Mouse (Mus musculus): ENCODE results near the gene Nphp1. TPM values are rescaled to one million over a fixed set of nuclear protein-coding genes. Genes with fewer than 3 reads are reported as not detected.

Nphp1 gene
- polyA plus RNA-seq (2014; fragmentation: Nextera tagmentation; extraction: Ambion mirVana), result 10.8 and 17.2 TPM in 2 replicates

GRCm38 (mm10) chr2:127788440-127789116 lies at the start of gene Nphp1:
Gene Nphp1 (minus strand): TSS chr2:127788897.
- peak; percentile 80 for ATAC-seq (ENCODE audit: low FRiP score, low TSS enrichment)
- WGBS, result under 1% methylated on average over 40 of the region's 40 CpGs
- peaks cover 20% of the 10 kb centered on the region for H3K4me1 ChIP-seq (ENCODE audit: control insufficient read depth, insufficient read depth, low read length)

GRCm38 (mm10) chr2:127832833-127833190 lies 44.1 kb upstream of the Nphp1 start:
- 16% methylated on average over 2 of the region's 2 CpGs for WGBS

More at GRCm38 (mm10) chr2:127788440-127789116, at the start of gene Nphp1:
- H3K27me3 ChIP-seq (ENCODE audit: control insufficient read depth, insufficient read depth, low read length), result no peaks in the 10 kb centered on the region
- peak within 1 kb of the TSS; percentile 71 for H3K9ac ChIP-seq (replicated peaks; ENCODE audit: low read length)
- peak within 1 kb of the TSS; percentile 74 for H3K4me2 ChIP-seq (ENCODE audit: low read length)
- H3K9me3 ChIP-seq (ENCODE audit: control insufficient read depth, low read length), result no peaks in the 10 kb centered on the region
- H3K36me3 ChIP-seq (ENCODE audit: control insufficient read depth, insufficient read depth, low read length), result no peaks in the 10 kb centered on the region
- peak within 1 kb of the TSS; percentile 63; the same call in 1 of the 2 replicates for H3K27ac ChIP-seq (replicated peaks; ENCODE audit: low read depth, low read length)
- H3K4me3 ChIP-seq (replicated peaks; ENCODE audit: low read depth, low read length), result peak within 1 kb of the TSS; percentile 65
- DNase-seq, result peak; percentile 94

GRCm38 (mm10) chr2:127832103-127832832 lies 43.6 kb upstream of the Nphp1 start:
- no peak for DNase-seq
- Histone ChIP-seq H3K36me3 (ENCODE audit: control insufficient read depth, insufficient read depth, low read length) (0 out of 2 replicates have a peak, but pooled peaks cover 2% of the 10 kb centered on the region), H3K27ac (replicated peaks; ENCODE audit: low read depth, low read length) (no peak overlapping the region), H3K27me3 (ENCODE audit: control insufficient read depth, insufficient read depth, low read length) (no peaks in the 10 kb centered on the region), H3K9ac (replicated peaks; ENCODE audit: low read length) (no peak overlapping the region; the same call in 1 of the 2 replicates), H3K4me3 (replicated peaks; ENCODE audit: low read depth, low read length) (peak overlapping the region; percentile 50), H3K9me3 (ENCODE audit: control insufficient read depth, low read length) (no peaks in the 10 kb centered on the region), H3K4me1 (ENCODE audit: control insufficient read depth, insufficient read depth, low read length) (no peaks in the 10 kb centered on the region), H3K4me2 (ENCODE audit: low read length) (peak overlapping the region; percentile 78)
- WGBS, result 41% methylated on average over 11 of the region's 11 CpGs
- peak; percentile 66 for ATAC-seq (ENCODE audit: low FRiP score, low TSS enrichment)

More at GRCm38 (mm10) chr2:127832833-127833190, 44.1 kb upstream of the Nphp1 start:
- no peak for ATAC-seq (ENCODE audit: low FRiP score, low TSS enrichment)
- no peaks in the 10 kb centered on the region for H3K4me1 ChIP-seq (ENCODE audit: control insufficient read depth, insufficient read depth, low read length)
- H3K36me3 ChIP-seq (ENCODE audit: control insufficient read depth, insufficient read depth, low read length), result no peaks in the 10 kb centered on the region
- no peak overlapping the region for H3K4me3 ChIP-seq (replicated peaks; ENCODE audit: low read depth, low read length)
- no peaks in the 10 kb centered on the region for H3K9me3 ChIP-seq (ENCODE audit: control insufficient read depth, low read length)
- no peak overlapping the region for H3K9ac ChIP-seq (replicated peaks; ENCODE audit: low read length)
- H3K4me2 ChIP-seq (ENCODE audit: low read length), result no peak overlapping the region
- H3K27me3 ChIP-seq (ENCODE audit: control insufficient read depth, insufficient read depth, low read length), result no peaks in the 10 kb centered on the region
- peak; percentile 71 for DNase-seq
- H3K27ac ChIP-seq (replicated peaks; ENCODE audit: low read depth, low read length), result no peak overlapping the region

- under 1% methylated on average over 56 of the region's 56 CpGs for WGBS
- Histone ChIP-seq H3K27me3 (ENCODE audit: control insufficient read depth, insufficient read depth, low read length) (no peaks in the 10 kb centered on the region), H3K4me3 (replicated peaks; ENCODE audit: low read depth, low read length) (peak within 1 kb of the TSS; percentile 50), H3K4me2 (ENCODE audit: low read length) (peak within 1 kb of the TSS; percentile 78), H3K36me3 (ENCODE audit: control insufficient read depth, insufficient read depth, low read length) (0 out of 2 replicates have a peak, but pooled peaks cover 2% of the 10 kb centered on the region), H3K27ac (replicated peaks; ENCODE audit: low read depth, low read length) (no peak within 1 kb of the TSS), H3K9me3 (ENCODE audit: control insufficient read depth, low read length) (no peaks in the 10 kb centered on the region), H3K4me1 (ENCODE audit: control insufficient read depth, insufficient read depth, low read length) (no peaks in the 10 kb centered on the region), H3K9ac (replicated peaks; ENCODE audit: low read length) (no peak within 1 kb of the TSS; the same call in 1 of the 2 replicates)
- ATAC-seq (ENCODE audit: low FRiP score, low TSS enrichment) (peak; percentile 97), DNase-seq (peak; percentile 98)
Measured at GRCm38 (mm10) chr2:127831401-127832102, 42.9 kb upstream of the Nphp1 start, which contains the start of gene Bub1. Gene Bub1 (minus strand): TSS chr2:127831865.

- Histone ChIP-seq H3K4me1 (ENCODE audit: control insufficient read depth, insufficient read depth, low read length) (peaks cover 20% of the 10 kb centered on the region), H3K9ac (replicated peaks; ENCODE audit: low read length) (peak within 1 kb of the TSS; percentile 70), H3K4me3 (replicated peaks; ENCODE audit: low read depth, low read length) (peak within 1 kb of the TSS; percentile 74), H3K9me3 (ENCODE audit: control insufficient read depth, low read length) (no peaks in the 10 kb centered on the region), H3K36me3 (ENCODE audit: control insufficient read depth, insufficient read depth, low read length) (no peaks in the 10 kb centered on the region), H3K4me2 (ENCODE audit: low read length) (peak within 1 kb of the TSS; percentile 74), H3K27me3 (ENCODE audit: control insufficient read depth, insufficient read depth, low read length) (no peaks in the 10 kb centered on the region), H3K27ac (replicated peaks; ENCODE audit: low read depth, low read length) (peak within 1 kb of the TSS; percentile 89)
- DNase-seq (peak; percentile 95), ATAC-seq (ENCODE audit: low FRiP score, low TSS enrichment) (peak; percentile 95)
- 3% methylated on average over 37 of the region's 37 CpGs for WGBS
Measured at GRCm38 (mm10) chr2:127791919-127792603, 3.4 kb upstream of the Nphp1 start, which contains the start of gene Mtln. Gene Mtln (minus strand): TSS chr2:127792488.

GRCm38 (mm10) chr2:127789651-127790270 lies 1.1 kb upstream of the Nphp1 start:
- DNase-seq (no peak), ATAC-seq (ENCODE audit: low FRiP score, low TSS enrichment) (no peak)
- Histone ChIP-seq H3K9me3 (ENCODE audit: control insufficient read depth, low read length) (no peaks in the 10 kb centered on the region), H3K9ac (replicated peaks; ENCODE audit: low read length) (no peak overlapping the region), H3K4me2 (ENCODE audit: low read length) (peak overlapping the region; percentile 74), H3K4me1 (ENCODE audit: control insufficient read depth, insufficient read depth, low read length) (peaks cover 20% of the 10 kb centered on the region), H3K27me3 (ENCODE audit: control insufficient read depth, insufficient read depth, low read length) (no peaks in the 10 kb centered on the region), H3K36me3 (ENCODE audit: control insufficient read depth, insufficient read depth, low read length) (no peaks in the 10 kb centered on the region), H3K4me3 (replicated peaks; ENCODE audit: low read depth, low read length) (peak overlapping the region; percentile 65; the same call in 1 of the 2 replicates), H3K27ac (replicated peaks; ENCODE audit: low read depth, low read length) (no peak overlapping the region)
- WGBS, result 15% methylated on average over 9 of the region's 9 CpGs

GRCm38 (mm10) chr2:127789138-127789537 lies 441 bp upstream of the Nphp1 start:
- DNase-seq (peak; percentile 26), ATAC-seq (ENCODE audit: low FRiP score, low TSS enrichment) (no peak)
- H3K9ac ChIP-seq (replicated peaks; ENCODE audit: low read length), result peak overlapping the region; percentile 71
- peaks cover 20% of the 10 kb centered on the region for H3K4me1 ChIP-seq (ENCODE audit: control insufficient read depth, insufficient read depth, low read length)
- H3K27ac ChIP-seq (replicated peaks; ENCODE audit: low read depth, low read length), result no peak overlapping the region
- no peaks in the 10 kb centered on the region for H3K36me3 ChIP-seq (ENCODE audit: control insufficient read depth, insufficient read depth, low read length)
- H3K27me3 ChIP-seq (ENCODE audit: control insufficient read depth, insufficient read depth, low read length), result no peaks in the 10 kb centered on the region
- peak overlapping the region; percentile 65 for H3K4me3 ChIP-seq (replicated peaks; ENCODE audit: low read depth, low read length)
- H3K4me2 ChIP-seq (ENCODE audit: low read length), result peak overlapping the region; percentile 74
- H3K9me3 ChIP-seq (ENCODE audit: control insufficient read depth, low read length), result no peaks in the 10 kb centered on the region
- WGBS, result 3% methylated on average over 11 of the region's 11 CpGs
